Mouse (Mus musculus) MEL (cell line): ENCODE results near the gene Lrit3. TPM values are rescaled to one million over a fixed set of nuclear protein-coding genes. Genes with fewer than 3 reads are reported as not detected.

ENCODE experiments used
- DNase-seq: peaks from one replicate; pipeline ENCODE4 v3.0.0; 2011; ENCODE audit warnings: low read depth, low spot score
- H3K27ac ChIP-seq: 2 replicates; pipeline ENCODE4 v1.5.1; 2012; ENCODE audit warnings: low read depth, mild to moderate bottlenecking, control low read depth, low read length, moderate library complexity; ENCODE audit not compliant: control insufficient read depth
- H3K27me3 ChIP-seq, 2 experiments: fragments of 150-350 bp in 1 of 2; sonication (generic) in 1 of 2; 2 replicates each; pipeline ENCODE4 v1.6.1; 2012; ENCODE audit warnings: low read length in 2 of 2, mild to moderate bottlenecking in 2 of 2, improper control_type of control experiment in 1 of 2, moderate library complexity in 1 of 2; ENCODE audit not compliant: insufficient read depth in 2 of 2, control insufficient read depth in 1 of 2
- H3K36me3 ChIP-seq, 2 experiments: 2 replicates each; pipeline ENCODE4 v1.6.1; 2012 to 2014; ENCODE audit warnings: low read length in 2 of 2, improper control_type of control experiment in 1 of 2, inconsistent platforms in 1 of 2, mild to moderate bottlenecking in 1 of 2; ENCODE audit not compliant: insufficient read depth in 2 of 2, control insufficient read depth in 1 of 2
- H3K4me1 ChIP-seq, 2 experiments: fragments of 150-350 bp in 1 of 2; sonication (generic) in 1 of 2; 2 replicates each; pipeline ENCODE4 v1.6.1; 2012; ENCODE audit warnings: low read length in 2 of 2, improper control_type of control experiment in 1 of 2, mild to moderate bottlenecking in 1 of 2; ENCODE audit not compliant: insufficient read depth in 2 of 2, control insufficient read depth in 1 of 2
- H3K4me3 ChIP-seq, 2 experiments: fragments of 150-350 bp in 1 of 2; sonication (generic) in 1 of 2; 2 replicates each; pipeline ENCODE4 v1.5.1; 2012; ENCODE audit warnings: low read depth in 2 of 2, low read length in 2 of 2, mild to moderate bottlenecking in 2 of 2, moderate library complexity in 2 of 2, control low read depth in 1 of 2, improper control_type of control experiment in 1 of 2; ENCODE audit not compliant: control insufficient read depth in 1 of 2, insufficient read depth in 1 of 2
- H3K79me2 ChIP-seq: 2 replicates; pipeline ENCODE4 v1.6.1; 2012; ENCODE audit warnings: mild to moderate bottlenecking, low read length, moderate library complexity; ENCODE audit not compliant: control insufficient read depth, poor library complexity, insufficient read depth
- H3K9ac ChIP-seq: 2 replicates; pipeline ENCODE4 v1.6.1; 2012; ENCODE audit warnings: low read depth, mild to moderate bottlenecking, control low read depth, low read length, moderate library complexity; ENCODE audit not compliant: control insufficient read depth, poor library complexity, severe bottlenecking
- H3K9me3 ChIP-seq: fragments of 150-350 bp; sonication (generic); replicated peaks from 2 replicates; pipeline ENCODE4 v1.6.1; 2012; ENCODE audit warnings: mild to moderate bottlenecking, low read length, improper control_type of control experiment, moderate library complexity; ENCODE audit not compliant: insufficient read depth
- CHD2 ChIP-seq: IDR thresholded peaks from 2 replicates; pipeline ENCODE4 v1.6.1; 2011; ENCODE audit warnings: low read length, improper control_type of control experiment
- CTCF ChIP-seq, 3 experiments: IDR thresholded peaks in 2 of 3; conservative IDR thresholded peaks in 1 of 3; 2 replicates each; pipeline ENCODE4 v1.5.1; 2011 to 2012; ENCODE audit warnings: low read length in 3 of 3, low read depth in 2 of 3, mild to moderate bottlenecking in 2 of 3, improper control_type of control experiment in 1 of 3, inconsistent platforms in 1 of 3, mixed read lengths in 1 of 3, moderate library complexity in 1 of 3; ENCODE audit not compliant: control insufficient read depth in 1 of 3, insufficient read depth in 1 of 3, poor library complexity in 1 of 3, severe bottlenecking in 1 of 3
- E2F4 ChIP-seq: IDR thresholded peaks from 2 replicates; pipeline ENCODE4 v1.6.1; 2011; ENCODE audit warnings: low read depth, low read length, improper control_type of control experiment, borderline replicate concordance
- ELF1 ChIP-seq: IDR thresholded peaks from 2 replicates; pipeline ENCODE4 v1.6.1; 2014; ENCODE audit warnings: low read depth, mild to moderate bottlenecking, inconsistent platforms, low read length, improper control_type of control experiment, moderate library complexity
- EP300 ChIP-seq, 2 experiments: IDR thresholded peaks; 2 replicates each; pipeline ENCODE4 v1.6.1; 2011; ENCODE audit warnings: improper control_type of control experiment in 2 of 2, low read length in 2 of 2, low read depth in 1 of 2, mild to moderate bottlenecking in 1 of 2
- ETS1 ChIP-seq: IDR thresholded peaks from 2 replicates; pipeline ENCODE4 v1.6.1; 2012; ENCODE audit warnings: low read depth, mild to moderate bottlenecking, inconsistent platforms, low read length, improper control_type of control experiment, moderate library complexity
- HCFC1 ChIP-seq: IDR thresholded peaks from 2 replicates; pipeline ENCODE4 v1.6.1; 2012; ENCODE audit warnings: low read depth, mild to moderate bottlenecking, inconsistent platforms, low read length, improper control_type of control experiment, moderate library complexity
- JUND ChIP-seq: IDR thresholded peaks from 2 replicates; pipeline ENCODE4 v1.6.1; 2011; ENCODE audit warnings: low read depth, mild to moderate bottlenecking, improper control_type of control experiment, low read length
- KAT2A ChIP-seq: conservative IDR thresholded peaks from 2 replicates; pipeline ENCODE4 v1.6.1; 2012; ENCODE audit warnings: low read depth, low read length, improper control_type of control experiment, inconsistent platforms
- MXI1 ChIP-seq: IDR thresholded peaks from 2 replicates; pipeline ENCODE4 v1.6.1; 2011; ENCODE audit warnings: mild to moderate bottlenecking, low read depth, low read length, improper control_type of control experiment
- MYC ChIP-seq: IDR thresholded peaks from 2 replicates; pipeline ENCODE4 v1.6.1; 2011; ENCODE audit warnings: low read depth, mild to moderate bottlenecking, low read length, improper control_type of control experiment, moderate library complexity
- NELFE ChIP-seq: IDR thresholded peaks from 2 replicates; pipeline ENCODE4 v1.6.1; 2011; ENCODE audit warnings: low read depth, low read length, improper control_type of control experiment
- POLR2A ChIP-seq, 2 experiments: IDR thresholded peaks; 2 replicates each; pipeline ENCODE4 v1.6.1; 2011 to 2012; ENCODE audit warnings: low read length in 2 of 2, mild to moderate bottlenecking in 2 of 2, control low read depth in 1 of 2, improper control_type of control experiment in 1 of 2, low read depth in 1 of 2, moderate library complexity in 1 of 2; ENCODE audit not compliant: control insufficient read depth in 1 of 2, insufficient read depth in 1 of 2, poor library complexity in 1 of 2
- POLR2AphosphoS2 ChIP-seq: IDR thresholded peaks from 2 replicates; pipeline ENCODE4 v1.6.1; 2011; ENCODE audit warnings: low read length, improper control_type of control experiment
- POLR2AphosphoS5 ChIP-seq: IDR thresholded peaks from 2 replicates; pipeline ENCODE4 v1.6.1; 2012; ENCODE audit warnings: low read depth, borderline replicate concordance, mild to moderate bottlenecking, inconsistent platforms, low read length, moderate library complexity, mixed read lengths
- RAD21 ChIP-seq: IDR thresholded peaks from 2 replicates; pipeline ENCODE4 v1.6.1; 2011; ENCODE audit warnings: mild to moderate bottlenecking, low read depth, low read length, improper control_type of control experiment
- SIN3A ChIP-seq: IDR thresholded peaks from 2 replicates; pipeline ENCODE4 v1.6.1; 2012; ENCODE audit warnings: low read length, improper control_type of control experiment, inconsistent platforms
- TAL1 ChIP-seq: IDR thresholded peaks from 2 replicates; pipeline ENCODE4 v1.6.1; 2012; ENCODE audit warnings: mild to moderate bottlenecking, inconsistent platforms, low read length, moderate library complexity, mixed read lengths
- TCF12 ChIP-seq: IDR thresholded peaks from 2 replicates; pipeline ENCODE4 v1.6.1; 2014; ENCODE audit warnings: low read depth, mild to moderate bottlenecking, inconsistent platforms, low read length, improper control_type of control experiment, moderate library complexity
- USF1 ChIP-seq: IDR thresholded peaks from 2 replicates; pipeline ENCODE4 v1.6.1; 2014; ENCODE audit warnings: low read depth, mild to moderate bottlenecking, inconsistent platforms, low read length, improper control_type of control experiment, moderate library complexity
- USF2 ChIP-seq, 2 experiments: IDR thresholded peaks; 2 replicates each; pipeline ENCODE4 v1.6.1; 2011 to 2012; ENCODE audit warnings: improper control_type of control experiment in 2 of 2, low read length in 2 of 2, borderline replicate concordance in 1 of 2, inconsistent platforms in 1 of 2, low read depth in 1 of 2, mild to moderate bottlenecking in 1 of 2; ENCODE audit not compliant: insufficient read depth in 1 of 2
- ZNF384 ChIP-seq: IDR thresholded peaks from 2 replicates; pipeline ENCODE4 v1.6.1; 2012; ENCODE audit warnings: low read depth, mild to moderate bottlenecking, inconsistent platforms, low read length, improper control_type of control experiment
- polyA plus RNA-seq, 2 experiments: library from polyadenylated mRNA; stranded (reverse) in 1 of 2; unstranded in 1 of 2; fragments of >175 nt in 1 of 2; fragments of >200 nt in 1 of 2; gene quantifications; 2 replicates each; pipeline versions ENCODE4 v1.2.1 to v1.2.4; 2012; ENCODE audit warnings: low replicate concordance in 2 of 2, low read depth in 1 of 2; ENCODE audit not compliant: insufficient read length in 2 of 2, insufficient read depth in 1 of 2, missing spikeins in 1 of 2
- total RNA-seq: library from RNA; depleted of rRNA; stranded (reverse); fragments of 300-350 nt; gene quantifications from 2 replicates; pipeline ENCODE4 v1.2.3, GENCODE M21; 2012

The Lrit3 gene
- total and polyA plus RNA-seq, 3 experiments: not detected

DNA sequence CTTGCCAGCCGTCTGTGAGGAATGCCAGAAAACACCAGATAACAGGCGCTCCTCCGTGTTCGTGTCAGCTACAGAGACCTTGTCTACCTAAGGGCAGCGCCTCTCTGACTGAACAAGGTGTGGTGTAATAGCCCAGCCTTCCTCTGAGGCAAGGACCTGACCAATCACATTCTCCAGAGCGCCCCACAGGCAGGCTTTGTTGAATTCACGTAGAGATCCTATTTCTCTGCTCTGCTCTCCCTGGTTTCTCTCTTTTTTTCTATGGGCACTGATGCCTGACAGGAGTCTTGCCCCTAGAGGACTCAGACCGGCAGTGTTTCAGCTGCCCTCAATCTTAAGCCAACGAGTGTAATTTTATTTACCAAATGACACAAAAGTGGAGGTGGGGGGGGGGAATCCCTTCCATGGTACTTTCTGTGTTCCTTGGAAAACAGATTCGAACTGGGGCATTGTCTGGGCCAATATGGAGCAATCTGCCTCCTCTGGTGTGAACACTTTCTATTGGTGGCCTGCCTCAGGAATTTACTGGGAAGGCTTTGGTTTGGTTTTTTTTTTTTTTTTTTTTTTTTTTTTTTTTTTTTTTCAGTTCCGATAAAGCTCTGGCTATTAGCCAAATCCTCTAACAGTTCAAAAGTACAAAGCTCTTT, 32.3 kb upstream of the Lrit3 start:
- Histone ChIP-seq H3K9me3 (no peaks in the 10 kb centered on the region), H3K4me1 (peaks cover 0 to 13% of the 10 kb centered on the region in 2 experiments; a peak in 3 of 4 replicates), H3K79me2 (no peaks in the 10 kb centered on the region), H3K9ac (peak overlapping the region; percentile 44), H3K27ac (no peak overlapping the region), H3K4me3 (peak overlapping the region; percentile 34 to 50), H3K27me3 (no peaks in the 10 kb centered on the region; a peak in 2 of 4 replicates), H3K36me3 (peaks cover 0 to 6% of the 10 kb centered on the region in 2 experiments; a peak in 2 of 4 replicates)
- DNase-seq: peak; percentile 54
- TF ChIP-seq HCFC1 (no peak), ZNF384 (peak; percentile 80), TCF12 (no peak), POLR2A (IDR thresholded peaks at IDR 0.05; ENCODE audit: control insufficient read depth in 1 of 2, insufficient read depth in 1 of 2, low read depth in 1 of 2, low read length in 2 of 2, poor library complexity in 1 of 2) (no peak)

DNA sequence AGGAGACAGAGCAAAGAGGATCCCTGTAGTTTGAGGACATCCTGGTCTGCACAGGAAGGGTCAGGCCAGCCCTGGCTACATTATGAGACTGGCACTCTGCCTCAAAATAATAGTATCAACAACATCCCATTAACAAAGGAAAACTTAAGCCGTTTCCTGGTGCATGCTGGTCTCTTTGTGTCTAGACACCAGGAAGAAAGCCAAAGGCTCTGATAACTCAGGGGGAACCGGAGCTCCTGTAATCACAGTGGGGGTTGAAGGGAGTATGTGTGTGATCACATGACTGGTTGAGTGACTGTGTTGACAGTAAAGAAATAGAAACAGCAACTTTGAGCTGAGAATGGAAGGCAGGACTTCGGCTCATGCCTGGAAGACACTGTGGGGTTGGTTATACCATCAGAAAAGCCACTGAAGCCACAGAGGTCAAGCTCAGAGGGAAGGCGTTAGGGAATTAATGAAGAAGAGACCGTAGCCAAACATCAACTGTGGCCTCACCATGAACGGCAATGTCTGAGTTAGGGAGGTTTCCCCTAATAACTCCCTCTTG, 31.6 kb upstream of the Lrit3 start, which contains the start of gene Cfi:
Gene Cfi (plus strand): TSS at position 497 of the 547 bp plus-strand sequence.
- no peaks in the 10 kb centered on the region; a peak in 1 of 4 replicates for H3K27me3 ChIP-seq
- TF ChIP-seq NELFE (no peak), USF1 (peak; percentile 82), JUND (no peak), USF2 (IDR thresholded peaks at IDR 0.05; ENCODE audit: borderline replicate concordance in 1 of 2, insufficient read depth in 1 of 2, low read depth in 1 of 2, low read length in 2 of 2) (0 out of 4 replicates have a peak, but pooled peaks of 1 of the 2 experiments have one; percentile 23), SIN3A (peak; percentile 24; the same call in 1 of the 2 replicates), TAL1 (no peak), POLR2A (IDR thresholded peaks at IDR 0.05; ENCODE audit: control insufficient read depth in 1 of 2, insufficient read depth in 1 of 2, low read depth in 1 of 2, low read length in 2 of 2, poor library complexity in 1 of 2) (no peak)
- no peak within 1 kb of the TSS for H3K27ac ChIP-seq
- peak; percentile 48 for DNase-seq
- H3K9me3 ChIP-seq: no peaks in the 10 kb centered on the region
- H3K9ac ChIP-seq: peak within 1 kb of the TSS; percentile 44
- H3K4me3 ChIP-seq: peak within 1 kb of the TSS; percentile 34 to 50
- H3K79me2 ChIP-seq: peaks cover 5% of the 10 kb centered on the region
- peaks cover 0 to 13% of the 10 kb centered on the region in 2 experiments; a peak in 3 of 4 replicates for H3K4me1 ChIP-seq
- H3K36me3 ChIP-seq: peaks cover 0 to 6% of the 10 kb centered on the region in 2 experiments; a peak in 2 of 4 replicates

DNA sequence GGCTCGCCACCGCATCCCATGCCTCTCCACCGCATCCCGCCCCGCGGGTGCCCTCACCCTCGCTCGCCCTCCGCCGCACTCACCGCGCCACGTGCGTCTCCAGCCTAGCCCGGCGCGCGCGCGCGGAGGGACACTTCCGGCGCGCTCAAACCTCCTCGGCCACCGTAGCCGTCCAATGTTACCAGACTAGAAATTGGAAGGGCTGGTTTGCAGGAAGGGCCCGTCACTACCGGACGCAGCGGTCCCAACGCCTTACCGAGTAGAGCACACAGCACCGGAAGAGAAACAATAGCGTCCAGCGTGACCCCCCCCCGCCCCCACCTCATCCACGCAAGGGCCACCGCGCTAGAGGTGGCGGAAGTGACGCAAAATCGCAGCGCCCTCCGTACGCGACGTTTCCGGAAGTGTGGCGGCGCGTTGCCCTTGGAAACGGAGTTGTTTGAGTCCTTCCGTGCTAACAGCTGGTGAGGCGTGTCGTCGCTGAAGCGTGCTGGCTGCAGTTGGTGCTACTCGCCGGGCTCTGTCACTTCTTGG, 27.3 kb upstream of the Lrit3 start, which contains the start of gene Gar1:
Gene Gar1 (minus strand): TSS at position 362 of the 534 bp plus-strand sequence.
- H3K9me3 ChIP-seq: no peaks in the 10 kb centered on the region
- H3K27me3 ChIP-seq: no peaks in the 10 kb centered on the region
- peak within 1 kb of the TSS; percentile 78 to 85 for H3K4me3 ChIP-seq
- peaks cover 7 to 20% of the 10 kb centered on the region in 2 experiments for H3K36me3 ChIP-seq
- H3K79me2 ChIP-seq: peaks cover 32% of the 10 kb centered on the region
- H3K4me1 ChIP-seq: peaks cover 4 to 25% of the 10 kb centered on the region in 2 experiments; a peak in 3 of 4 replicates
- peak within 1 kb of the TSS; percentile 94 for H3K9ac ChIP-seq
- H3K27ac ChIP-seq: peak within 1 kb of the TSS; percentile 88
- DNase-seq: peak; percentile 99
- TF ChIP-seq EP300 (IDR thresholded peaks at IDR 0.05; ENCODE audit: low read depth in 1 of 2, low read length in 2 of 2): no peak
- no peak for TF ChIP-seq CTCF (IDR thresholded peaks at IDR 0.05 in 2 of 3, conservative IDR thresholded peaks at IDR 0.05 in 1 of 3; ENCODE audit: control insufficient read depth in 1 of 3, insufficient read depth in 1 of 3, low read depth in 2 of 3, low read length in 3 of 3, poor library complexity in 1 of 3, severe bottlenecking in 1 of 3)
- TF ChIP-seq MYC: peak; percentile 97
- peak; percentile 71; the same call in 1 of the 2 replicates for TF ChIP-seq E2F4
- TF ChIP-seq SIN3A: peak; percentile 100
- peak; percentile 93 for TF ChIP-seq HCFC1
- TF ChIP-seq JUND: no peak
- TF ChIP-seq CHD2: peak; percentile 21; the same call in 1 of the 2 replicates
- TF ChIP-seq RAD21: no peak
- TF ChIP-seq POLR2AphosphoS2: peak; percentile 36; the same call in 1 of the 2 replicates
- peak; percentile 99 for TF ChIP-seq MXI1
- peak; percentile 78 for TF ChIP-seq KAT2A
- TF ChIP-seq ELF1: peak; percentile 95
- peak; percentile 77 for TF ChIP-seq ETS1
- no peak for TF ChIP-seq POLR2AphosphoS5
- peak in 1 of 2 experiments; percentile 77; a peak in 2 of 4 replicates for TF ChIP-seq POLR2A (IDR thresholded peaks at IDR 0.05; ENCODE audit: control insufficient read depth in 1 of 2, insufficient read depth in 1 of 2, low read depth in 1 of 2, low read length in 2 of 2, poor library complexity in 1 of 2)
